Mouse (Mus musculus): ENCODE measurements at regions not wholly inside any gene's neighbourhood (a gene's known extent, or its start where the extent isn't known, plus 50 kb on each side); places are given as distances from the start of the nearest gene placed in this dataset.

DNA sequence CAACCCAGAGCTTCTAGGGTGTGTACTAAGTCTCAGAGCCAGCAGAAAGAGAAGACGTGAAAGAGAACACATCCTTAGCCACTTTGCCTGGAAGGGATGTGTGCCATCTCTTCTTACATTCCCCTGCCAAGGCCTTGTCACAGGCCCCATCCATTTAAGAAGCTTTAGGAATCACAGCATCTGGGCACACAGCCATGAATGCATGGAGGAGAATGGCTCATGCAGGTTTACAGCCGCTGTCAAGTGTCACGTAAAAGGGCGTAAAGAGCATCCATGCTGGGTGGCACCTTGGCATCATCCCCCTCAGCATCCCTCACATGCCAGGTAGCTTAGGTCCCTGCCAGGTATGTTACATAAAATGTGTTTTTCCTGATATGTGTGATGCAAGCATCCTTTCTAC is 66.1 kb upstream of the Spats2l start:
- H3K9me3 ChIP-seq (replicated peaks), result no peaks in the 10 kb centered on the region
- DNase-seq (ENCODE audit: low spot score), result no peak
- 94% methylated on average over 4 of the region's 4 CpGs for WGBS
- no peaks in the 10 kb centered on the region for H3K36me3 ChIP-seq
- H3K27ac ChIP-seq, result no peak overlapping the region
- H3K4me1 ChIP-seq, result no peaks in the 10 kb centered on the region
- no peak overlapping the region for H3K4me3 ChIP-seq
- no peaks in the 10 kb centered on the region for H3K27me3 ChIP-seq (ENCODE audit: low read depth, poor library complexity, severe bottlenecking)

DNA sequence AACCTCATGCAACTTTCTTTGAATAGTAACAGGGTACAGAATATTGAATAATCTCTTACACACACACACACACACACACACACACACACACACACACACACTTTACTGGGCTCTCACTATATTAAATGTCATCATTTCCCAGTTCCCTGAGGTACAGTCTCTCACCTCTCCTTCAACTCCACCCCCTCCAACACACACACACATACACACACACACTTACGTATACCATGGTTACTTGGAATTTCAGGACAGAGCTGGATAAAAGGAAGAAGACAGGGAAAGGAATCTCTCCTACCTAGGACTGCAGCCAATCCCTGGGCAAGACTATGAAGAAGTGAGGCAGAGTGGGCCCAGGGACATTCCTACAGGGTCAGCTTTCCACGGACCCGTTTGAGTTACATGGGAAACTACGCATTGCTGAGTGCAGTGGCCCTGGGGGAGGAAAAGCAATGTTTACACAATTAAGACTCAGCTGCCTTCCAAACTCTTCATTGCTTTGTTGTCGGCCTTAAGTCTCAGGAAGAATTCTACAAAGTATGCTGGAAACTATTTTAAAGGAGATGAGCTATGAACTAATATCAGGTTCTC is 61.0 kb upstream of the Spats2l start:
- Histone ChIP-seq H3K27ac (no peak overlapping the region), H3K9me3 (replicated peaks) (no peaks in the 10 kb centered on the region), H3K4me1 (no peaks in the 10 kb centered on the region), H3K27me3 (ENCODE audit: low read depth, poor library complexity, severe bottlenecking) (no peaks in the 10 kb centered on the region), H3K4me3 (no peak overlapping the region), H3K36me3 (no peaks in the 10 kb centered on the region)
- WGBS, result 82% methylated on average over 5 of the region's 5 CpGs
- no peak for DNase-seq (ENCODE audit: low spot score)

DNA sequence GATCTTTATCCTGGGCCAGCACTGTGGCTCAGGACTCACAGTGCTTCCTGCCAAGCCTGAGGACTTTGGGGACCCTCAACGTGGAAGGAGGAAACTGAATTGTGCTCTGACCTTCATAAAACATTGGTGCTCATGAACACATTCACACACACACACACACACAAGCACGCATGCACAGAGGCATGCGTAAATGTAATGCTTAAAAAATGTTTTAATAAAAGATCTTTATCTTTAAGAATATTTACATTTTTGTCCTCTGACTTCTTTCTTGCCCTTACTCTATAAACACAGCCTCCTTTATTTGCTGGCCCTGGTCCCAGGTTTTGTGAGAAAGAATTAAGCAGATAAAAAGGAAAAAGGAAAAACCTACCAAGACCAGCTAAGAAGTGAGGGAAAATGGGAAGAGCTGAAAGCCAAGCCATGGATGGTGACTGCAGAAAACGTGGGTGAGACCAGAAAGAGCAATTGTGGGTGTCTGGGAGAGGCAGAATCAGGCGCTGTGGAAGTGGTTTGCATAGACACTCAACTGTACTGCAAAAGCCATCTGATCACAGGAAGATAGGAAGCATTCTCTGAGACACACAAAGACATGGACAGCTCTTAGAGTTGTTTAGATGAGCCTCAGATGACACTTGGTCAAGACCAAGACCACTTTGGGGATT is 56.7 kb upstream of the Spats2l start:
- no peaks in the 10 kb centered on the region for H3K36me3 ChIP-seq
- no peaks in the 10 kb centered on the region for H3K4me1 ChIP-seq
- H3K27ac ChIP-seq, result no peak overlapping the region
- no peaks in the 10 kb centered on the region for H3K9me3 ChIP-seq (replicated peaks)
- no peak overlapping the region for H3K4me3 ChIP-seq
- DNase-seq (ENCODE audit: low spot score), result no peak
- H3K27me3 ChIP-seq (ENCODE audit: low read depth, poor library complexity, severe bottlenecking), result no peaks in the 10 kb centered on the region
- 84% methylated on average over 5 of the region's 5 CpGs for WGBS

DNA sequence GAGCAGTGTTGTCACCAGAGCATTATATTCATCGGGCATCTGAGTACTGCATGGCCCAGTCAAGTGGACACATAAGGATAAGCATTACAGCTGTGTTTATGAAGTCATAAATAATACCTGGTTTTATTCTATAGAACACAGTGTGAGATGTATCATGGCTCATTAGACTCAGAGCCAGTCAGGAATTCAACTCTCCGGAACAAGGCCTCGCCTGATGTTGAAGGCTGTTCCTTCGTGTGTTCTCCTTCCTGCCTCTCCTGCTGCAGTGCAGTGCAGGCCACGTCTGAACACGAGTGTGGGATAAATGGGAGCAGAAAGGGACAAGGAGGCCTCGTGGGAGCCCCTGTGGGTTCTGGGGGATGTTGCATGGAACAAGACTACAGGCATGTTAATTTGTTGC is 55.6 kb upstream of the Spats2l start:
- no peaks in the 10 kb centered on the region for H3K4me1 ChIP-seq
- H3K4me3 ChIP-seq, result no peak overlapping the region
- no peaks in the 10 kb centered on the region for H3K27me3 ChIP-seq (ENCODE audit: low read depth, poor library complexity, severe bottlenecking)
- H3K36me3 ChIP-seq, result no peaks in the 10 kb centered on the region
- no peak overlapping the region for H3K27ac ChIP-seq
- DNase-seq (ENCODE audit: low spot score), result no peak
- no peaks in the 10 kb centered on the region for H3K9me3 ChIP-seq (replicated peaks)
- 91% methylated on average over 7 of the region's 7 CpGs for WGBS

Data from limb, embryonic 10.5 days (tissue).